Mouse (Mus musculus): ENCODE results near the gene Cd47. TPM values are rescaled to one million over a fixed set of nuclear protein-coding genes. Genes with fewer than 3 reads are reported as not detected.

The Cd47 gene
- polyA plus RNA-seq, 1 experiment from 2014 or later, result 95.2 TPM

DNA sequence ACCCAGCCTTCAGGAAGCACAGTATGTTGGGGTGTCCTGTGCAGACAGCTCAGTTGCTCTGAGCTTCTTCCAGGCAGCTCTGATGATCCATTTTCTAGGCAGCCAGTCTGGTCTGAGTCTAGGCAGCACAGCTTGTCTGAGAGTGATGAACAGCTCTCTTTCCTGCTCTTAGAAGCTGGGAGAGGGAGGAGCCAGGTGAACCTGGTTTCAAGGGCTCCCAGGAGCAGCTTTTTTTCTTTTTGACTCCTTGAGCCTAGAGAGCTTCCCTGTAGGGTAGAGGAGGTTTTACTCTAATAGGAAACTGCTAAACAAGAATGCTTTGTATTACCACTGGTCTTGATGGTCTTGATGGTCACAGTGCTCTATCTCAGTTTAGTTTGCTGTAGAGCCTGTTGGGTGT lies 101.1 kb downstream of the Cd47 start:
- no peak for DNase-seq (ENCODE audit: low spot score)
- Histone ChIP-seq H3K27me3 (ENCODE audit: control insufficient read depth, insufficient read depth, low read length) (no peaks in the 10 kb centered on the region), H3K36me3 (ENCODE audit: control insufficient read depth, insufficient read depth, low read length) (no peaks in the 10 kb centered on the region; the same call in 1 of the 2 replicates)

DNA sequence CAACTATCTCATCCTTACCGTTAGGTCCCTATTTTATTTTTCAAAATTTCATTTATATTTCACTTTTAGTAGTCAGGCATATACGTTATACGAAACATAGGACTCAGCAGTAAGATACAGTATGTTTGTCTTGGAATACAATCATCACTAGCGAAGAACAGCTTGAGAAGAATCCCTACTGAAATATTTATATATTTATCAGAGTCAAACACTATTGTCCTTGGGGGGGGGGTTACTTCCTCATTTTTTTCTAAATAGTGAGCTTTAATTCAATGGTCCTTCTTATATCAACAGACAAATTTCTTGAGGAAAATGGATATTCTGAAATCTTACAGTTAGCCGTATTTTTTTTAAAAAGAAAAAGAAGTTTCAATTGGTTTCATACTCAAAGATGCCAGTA lies 101.8 kb downstream of the Cd47 start:
- no peaks in the 10 kb centered on the region for H3K9me3 ChIP-seq (ENCODE audit: control insufficient read depth, low read length)
- 94% methylated on average over 5 of the region's 5 CpGs for WGBS
- TF ChIP-seq EP300 (optimal IDR thresholded peaks at IDR 0.05) (no peak), CTCF (IDR thresholded peaks at IDR 0.05; ENCODE audit: low read depth) (no peak)
- no peak overlapping the region for H3K9ac ChIP-seq (ENCODE audit: low read length)
- DNase-seq (ENCODE audit: low spot score), result no peak
- no peak for ATAC-seq (ENCODE audit: low FRiP score, low TSS enrichment)
- 0 out of 2 replicates have a peak, but pooled peaks cover 3% of the 10 kb centered on the region for H3K4me1 ChIP-seq (replicated peaks; ENCODE audit: control insufficient read depth, insufficient read depth)
- no peak overlapping the region for H3K27ac ChIP-seq (replicated peaks)
- H3K4me3 ChIP-seq (ENCODE audit: low read depth, low read length), result no peak overlapping the region
- H3K27me3 ChIP-seq (ENCODE audit: control insufficient read depth, insufficient read depth, low read length), result no peaks in the 10 kb centered on the region
- no peak overlapping the region for H3K4me2 ChIP-seq (replicated peaks; ENCODE audit: low read depth)
- no peaks in the 10 kb centered on the region; the same call in 1 of the 2 replicates for H3K36me3 ChIP-seq (ENCODE audit: control insufficient read depth, insufficient read depth, low read length)

More for the DNA sequence above, 101.1 kb downstream of the Cd47 start:
- Histone ChIP-seq H3K9ac (ENCODE audit: low read length) (no peak overlapping the region), H3K9me3 (ENCODE audit: control insufficient read depth, low read length) (no peaks in the 10 kb centered on the region), H3K4me2 (replicated peaks; ENCODE audit: low read depth) (no peak overlapping the region), H3K4me3 (ENCODE audit: low read depth, low read length) (no peak overlapping the region), H3K27ac (replicated peaks) (no peak overlapping the region), H3K4me1 (replicated peaks; ENCODE audit: control insufficient read depth, insufficient read depth) (0 out of 2 replicates have a peak, but pooled peaks cover 2% of the 10 kb centered on the region)
- TF ChIP-seq EP300 (optimal IDR thresholded peaks at IDR 0.05) (no peak), CTCF (IDR thresholded peaks at IDR 0.05; ENCODE audit: low read depth) (no peak)
- no peak for ATAC-seq (ENCODE audit: low FRiP score, low TSS enrichment)

GRCm38 (mm10) chr16:49904248-49904930 lies 104.1 kb downstream of the Cd47 start:
- H3K4me3 ChIP-seq (ENCODE audit: low read depth, low read length), result no peak overlapping the region
- H3K4me1 ChIP-seq (replicated peaks; ENCODE audit: control insufficient read depth, insufficient read depth), result 0 out of 2 replicates have a peak, but pooled peaks cover 3% of the 10 kb centered on the region
- no peaks in the 10 kb centered on the region for H3K27me3 ChIP-seq (ENCODE audit: control insufficient read depth, insufficient read depth, low read length)
- TF ChIP-seq CTCF (IDR thresholded peaks at IDR 0.05; ENCODE audit: low read depth), result no peak
- TF ChIP-seq EP300 (optimal IDR thresholded peaks at IDR 0.05), result no peak
- H3K36me3 ChIP-seq (ENCODE audit: control insufficient read depth, insufficient read depth, low read length), result no peaks in the 10 kb centered on the region
- ATAC-seq (ENCODE audit: low FRiP score, low TSS enrichment) (no peak), DNase-seq (ENCODE audit: low spot score) (no peak)
- H3K9ac ChIP-seq (ENCODE audit: low read length), result no peak overlapping the region
- H3K27ac ChIP-seq (replicated peaks), result peak overlapping the region; percentile 83; the same call in 1 of the 2 replicates
- no peak overlapping the region for H3K4me2 ChIP-seq (replicated peaks; ENCODE audit: low read depth)
- 78% methylated on average over 10 of the region's 10 CpGs for WGBS
- H3K9me3 ChIP-seq (ENCODE audit: control insufficient read depth, low read length), result no peaks in the 10 kb centered on the region

DNA sequence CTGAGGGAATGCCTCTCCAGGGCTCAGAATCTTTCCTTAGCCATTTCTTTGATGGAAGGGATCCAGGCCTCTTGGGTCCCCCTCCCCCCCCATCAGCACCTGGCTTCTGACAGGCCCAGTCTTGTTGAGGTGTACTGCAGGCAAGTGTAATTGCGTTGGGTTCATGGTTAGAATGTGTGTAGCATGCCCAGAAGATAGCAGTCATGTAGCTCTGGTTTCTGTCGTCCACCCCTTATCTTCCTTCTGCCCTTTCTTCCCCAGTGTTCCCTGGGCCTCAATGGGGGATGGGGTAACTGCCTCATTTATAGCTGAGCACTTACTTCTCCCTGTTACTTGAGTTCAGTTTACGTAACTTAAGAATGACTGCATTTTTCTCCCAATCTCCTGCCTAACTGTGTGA lies 104.7 kb downstream of the Cd47 start:
- no peak for TF ChIP-seq CTCF (IDR thresholded peaks at IDR 0.05; ENCODE audit: low read depth)
- TF ChIP-seq EP300 (optimal IDR thresholded peaks at IDR 0.05), result no peak
- 0 out of 2 replicates have a peak, but pooled peaks cover 3% of the 10 kb centered on the region for H3K4me1 ChIP-seq (replicated peaks; ENCODE audit: control insufficient read depth, insufficient read depth)
- H3K27ac ChIP-seq (replicated peaks), result peak overlapping the region; percentile 83
- ATAC-seq (ENCODE audit: low FRiP score, low TSS enrichment) (no peak), DNase-seq (ENCODE audit: low spot score) (no peak)
- H3K9ac ChIP-seq (ENCODE audit: low read length), result no peak overlapping the region
- H3K9me3 ChIP-seq (ENCODE audit: control insufficient read depth, low read length), result no peaks in the 10 kb centered on the region
- H3K4me2 ChIP-seq (replicated peaks; ENCODE audit: low read depth), result peak overlapping the region; percentile 14; the same call in 1 of the 2 replicates
- H3K27me3 ChIP-seq (ENCODE audit: control insufficient read depth, insufficient read depth, low read length), result no peaks in the 10 kb centered on the region
- WGBS, result 42% methylated on average over 3 of the region's 3 CpGs
- H3K4me3 ChIP-seq (ENCODE audit: low read depth, low read length), result no peak overlapping the region
- H3K36me3 ChIP-seq (ENCODE audit: control insufficient read depth, insufficient read depth, low read length), result no peaks in the 10 kb centered on the region

- no peak for TF ChIP-seq CTCF (IDR thresholded peaks at IDR 0.05; ENCODE audit: low read depth)
- TF ChIP-seq EP300 (optimal IDR thresholded peaks at IDR 0.05), result peak; percentile 34
- peak overlapping the region; percentile 83 for H3K27ac ChIP-seq (replicated peaks)
- peak; percentile 49; the same call in 1 of the 2 replicates for ATAC-seq (ENCODE audit: low FRiP score, low TSS enrichment)
- no peak overlapping the region for H3K4me3 ChIP-seq (ENCODE audit: low read depth, low read length)
- 0 out of 2 replicates have a peak, but pooled peaks cover 3% of the 10 kb centered on the region for H3K4me1 ChIP-seq (replicated peaks; ENCODE audit: control insufficient read depth, insufficient read depth)
- no peaks in the 10 kb centered on the region for H3K9me3 ChIP-seq (ENCODE audit: control insufficient read depth, low read length)
- DNase-seq (ENCODE audit: low spot score), result no peak
- no peaks in the 10 kb centered on the region for H3K36me3 ChIP-seq (ENCODE audit: control insufficient read depth, insufficient read depth, low read length)
- WGBS, result 34% methylated on average over 8 of the region's 8 CpGs
- no peaks in the 10 kb centered on the region for H3K27me3 ChIP-seq (ENCODE audit: control insufficient read depth, insufficient read depth, low read length)
- peak overlapping the region; percentile 14; the same call in 1 of the 2 replicates for H3K4me2 ChIP-seq (replicated peaks; ENCODE audit: low read depth)
- H3K9ac ChIP-seq (ENCODE audit: low read length), result no peak overlapping the region
Observed at GRCm38 (mm10) chr16:49905601-49906001, 105.3 kb downstream of the Cd47 start.

- H3K27me3 ChIP-seq (ENCODE audit: control insufficient read depth, insufficient read depth, low read length), result no peaks in the 10 kb centered on the region
- peak overlapping the region; percentile 83 for H3K27ac ChIP-seq (replicated peaks)
- 50% methylated on average over 5 of the region's 5 CpGs for whole genome bisulfite sequencing
- H3K9ac ChIP-seq (ENCODE audit: low read length), result no peak overlapping the region
- DNase-seq (ENCODE audit: low spot score), result no peak
- no peak overlapping the region for H3K4me2 ChIP-seq (replicated peaks; ENCODE audit: low read depth)
- ATAC-seq (ENCODE audit: low FRiP score, low TSS enrichment), result 0 out of 2 replicates have a peak, but pooled peaks have one; percentile 17
- no peaks in the 10 kb centered on the region for H3K9me3 ChIP-seq (ENCODE audit: control insufficient read depth, low read length)
- no peak overlapping the region for H3K4me3 ChIP-seq (ENCODE audit: low read depth, low read length)
- TF ChIP-seq EP300 (optimal IDR thresholded peaks at IDR 0.05) (no peak), CTCF (IDR thresholded peaks at IDR 0.05; ENCODE audit: low read depth) (no peak)
- no peaks in the 10 kb centered on the region for H3K36me3 ChIP-seq (ENCODE audit: control insufficient read depth, insufficient read depth, low read length)
- 0 out of 2 replicates have a peak, but pooled peaks cover 3% of the 10 kb centered on the region for H3K4me1 ChIP-seq (replicated peaks; ENCODE audit: control insufficient read depth, insufficient read depth)
Observed at GRCm38 (mm10) chr16:49906066-49906465, 105.7 kb downstream of the Cd47 start.

Measured in stomach, postnatal 0 days (tissue).